Mouse (Mus musculus) cerebellum, postnatal 4 days (tissue): ENCODE measurements around the gene Atf6b.

Experiments used
- DNase-seq, 2 experiments: peaks; one replicate each; pipeline ENCODE4 v3.0.0; 2022; ENCODE audit warnings: low spot score in 2 of 2, mixed read lengths in 1 of 2

The Atf6b gene

DNA sequence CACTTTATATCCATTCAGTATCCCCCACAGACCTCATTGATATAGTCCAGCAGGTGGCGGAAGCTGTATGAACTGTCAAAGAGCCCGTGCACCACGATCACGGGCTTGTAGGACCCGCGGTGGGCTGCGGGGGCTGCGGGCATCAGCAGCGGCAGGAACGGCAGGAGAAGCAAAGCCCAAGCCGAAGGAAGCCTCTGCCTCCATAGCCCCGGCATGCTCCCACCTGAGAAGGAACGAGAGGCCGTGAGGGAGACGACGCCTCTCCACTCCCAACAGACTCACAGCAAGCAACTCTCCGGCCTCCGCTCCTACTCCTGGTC, 20.2 kb upstream of the Atf6b start:
- peak in 1 of 2 experiments; percentile 55 for DNase-seq

- peak; percentile 64 to 80 for DNase-seq
Measured at GRCm38 (mm10) chr17:34627093-34627942, 19.6 kb upstream of the Atf6b start.

GRCm38 (mm10) chr17:34627943-34628643, 18.9 kb upstream of the Atf6b start, which contains the start of gene Ppt2:
TSS of gene Ppt2 (minus strand) at chr17:34628510.
- DNase-seq, result peak in 1 of 2 experiments; percentile 38

- DNase-seq, result no peak
Measured at GRCm38 (mm10) chr17:34628644-34628967, 18.3 kb upstream of the Atf6b start.

GRCm38 (mm10) chr17:34629221-34629751, 17.7 kb upstream of the Atf6b start, which contains the start of gene Prrt1:
TSS of gene Prrt1 (plus strand) at chr17:34629533.
- DNase-seq, result no peak

- DNase-seq, result no peak
Measured at GRCm38 (mm10) chr17:34629796-34630603, 16.9 kb upstream of the Atf6b start.

DNA sequence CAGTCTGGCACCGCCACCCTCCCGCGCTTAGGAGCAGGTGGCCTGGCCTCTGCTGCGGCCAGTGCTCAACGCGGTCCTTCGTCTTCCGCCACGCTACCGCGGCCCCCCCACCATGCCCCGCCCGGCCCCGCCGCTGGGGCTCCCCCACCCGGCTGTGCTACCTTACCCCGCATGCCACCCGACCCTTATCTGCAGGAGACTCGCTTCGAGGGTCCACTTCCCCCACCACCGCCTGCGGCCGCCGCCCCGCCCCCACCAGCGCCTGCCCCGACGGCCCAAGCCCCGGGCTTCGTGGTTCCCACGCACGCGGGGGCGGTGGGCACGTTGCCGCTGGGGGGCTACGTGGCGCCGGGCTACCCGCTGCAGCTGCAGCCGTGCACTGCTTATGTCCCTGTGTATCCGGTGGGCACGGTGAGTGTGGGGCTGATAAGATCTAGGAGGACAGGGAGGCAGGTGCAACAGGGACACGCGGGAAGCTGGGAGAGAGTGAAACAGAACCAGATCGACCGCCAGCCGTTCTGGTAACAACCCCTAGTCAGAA, 16.1 kb upstream of the Atf6b start:
- DNase-seq, result no peak

DNA sequence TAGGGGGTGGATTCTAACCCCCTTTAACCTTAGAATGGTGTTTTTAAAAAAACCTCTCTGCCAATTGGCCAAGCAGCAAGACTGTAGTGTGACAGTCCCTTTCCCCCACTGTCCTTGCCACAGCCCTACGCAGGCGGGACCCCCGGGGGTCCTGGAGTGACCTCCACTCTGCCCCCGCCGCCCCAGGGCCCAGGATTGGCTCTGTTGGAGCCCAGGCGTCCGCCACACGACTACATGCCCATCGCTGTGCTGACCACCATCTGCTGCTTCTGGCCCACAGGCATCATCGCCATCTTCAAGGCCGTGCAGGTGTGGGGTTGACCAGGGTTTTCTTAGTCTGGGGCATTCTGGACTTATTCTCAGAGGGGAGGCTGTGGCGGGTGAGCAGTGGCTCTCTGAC, 15.3 kb upstream of the Atf6b start:
- no peak for DNase-seq

DNA sequence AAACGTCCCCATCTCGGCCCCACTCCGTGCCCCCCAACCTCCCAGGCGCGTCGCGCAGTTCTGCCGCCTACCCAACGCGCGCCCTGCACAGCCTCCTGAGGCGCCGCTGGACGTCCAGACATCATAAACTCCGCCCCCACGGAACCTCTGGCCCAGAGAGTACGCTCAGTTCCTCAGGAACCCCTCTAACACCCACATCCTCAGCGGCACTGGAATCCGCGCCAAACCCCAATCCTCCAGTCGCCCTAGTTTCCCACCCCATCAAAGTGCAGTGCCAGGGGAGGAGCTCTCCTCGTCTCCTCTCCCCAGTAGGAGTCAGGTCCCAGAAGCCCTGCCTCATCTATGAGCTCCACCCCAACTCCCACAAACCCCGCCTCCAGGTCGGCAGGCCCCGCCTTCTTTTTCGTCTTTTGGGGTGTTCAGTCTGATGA, 14.7 kb upstream of the Atf6b start:
- DNase-seq, result no peak

DNA sequence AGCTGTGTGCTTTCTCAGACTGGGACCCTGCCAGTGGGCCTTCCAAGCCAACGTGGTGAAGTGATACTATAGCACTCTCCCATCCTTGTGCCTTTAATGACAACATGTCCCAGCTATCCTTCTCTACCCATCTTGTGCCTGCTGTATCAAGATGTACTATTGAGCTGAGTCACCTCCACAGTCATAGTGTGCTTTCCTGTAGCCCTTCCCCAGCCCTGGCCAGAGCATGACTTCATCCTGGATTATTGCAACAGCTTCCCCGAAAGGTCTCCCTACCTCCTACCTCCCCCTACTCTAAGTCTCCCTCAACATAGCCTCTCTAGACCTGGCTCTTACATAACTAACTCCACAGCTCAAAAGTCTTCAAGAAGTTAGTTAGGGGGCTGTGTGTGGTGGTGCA, 11.3 kb upstream of the Atf6b start:
- no peak for DNase-seq

- no peak for DNase-seq
Measured at GRCm38 (mm10) chr17:34637459-34637858, 9.5 kb upstream of the Atf6b start.

DNA sequence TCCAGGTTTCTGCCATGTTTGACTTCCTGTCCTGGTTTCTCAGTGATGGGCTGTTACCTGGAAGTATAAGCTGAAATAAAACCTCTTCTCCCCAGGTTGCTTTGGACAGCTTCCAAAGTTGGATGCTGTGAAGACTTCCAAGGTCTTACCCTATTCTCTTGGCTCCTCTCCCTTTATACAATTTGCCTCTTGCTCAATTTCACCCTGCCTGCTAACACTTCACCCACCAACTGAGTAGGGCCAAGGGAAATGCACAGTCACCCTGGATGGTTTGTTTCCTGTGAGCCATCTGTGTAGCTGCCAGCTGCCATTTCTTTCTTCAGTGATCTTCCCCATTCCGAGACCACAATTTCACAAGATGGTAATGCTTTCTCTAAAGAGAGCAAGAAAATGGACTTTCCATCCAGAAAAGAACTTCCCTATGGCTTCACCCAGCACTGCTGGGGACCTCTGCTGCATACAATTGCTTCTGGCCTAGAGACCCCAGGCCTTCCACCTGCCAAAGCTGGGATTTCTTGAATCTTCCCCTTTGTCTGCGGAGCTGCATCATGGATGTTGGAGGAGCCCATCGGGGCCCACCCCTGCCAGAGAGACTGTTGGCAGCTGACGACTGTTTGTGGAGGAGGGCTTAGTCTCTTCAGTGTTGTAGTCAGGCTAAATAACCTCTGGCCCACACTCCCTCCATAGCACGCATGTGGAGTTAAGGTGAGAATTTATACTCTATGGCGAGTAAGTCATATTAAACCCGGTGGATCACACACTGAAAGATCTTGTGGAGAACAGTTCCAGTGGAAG, 7.3 kb upstream of the Atf6b start:
- no peak for DNase-seq

GRCm38 (mm10) chr17:34640778-34641601, 6.0 kb upstream of the Atf6b start:
- peak in 1 of 2 experiments; percentile 55 for DNase-seq

- DNase-seq, result no peak
Measured at GRCm38 (mm10) chr17:34641945-34642344, 5.0 kb upstream of the Atf6b start.

DNA sequence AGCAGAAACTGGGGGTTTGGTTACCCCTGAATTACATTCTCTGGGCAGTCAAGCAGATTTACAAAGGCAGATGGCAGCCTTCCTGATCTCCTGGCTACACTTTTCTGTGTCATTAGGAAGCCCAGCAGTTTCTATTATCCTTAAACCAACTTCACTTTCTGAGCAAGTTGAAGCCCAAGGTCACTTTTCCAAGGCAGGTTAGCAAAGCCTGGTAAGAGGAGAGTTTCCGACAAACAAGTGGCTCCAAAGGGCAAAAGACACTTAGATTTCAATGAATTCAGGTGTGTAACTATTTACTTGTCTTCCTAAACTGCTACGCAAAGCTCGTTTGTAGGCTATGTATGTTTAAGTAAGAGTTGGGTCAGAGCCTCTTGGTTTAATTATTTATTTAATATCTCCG, 3.6 kb upstream of the Atf6b start:
- DNase-seq, result no peak

GRCm38 (mm10) chr17:34643944-34644343, 3.0 kb upstream of the Atf6b start:
- no peak for DNase-seq

DNA sequence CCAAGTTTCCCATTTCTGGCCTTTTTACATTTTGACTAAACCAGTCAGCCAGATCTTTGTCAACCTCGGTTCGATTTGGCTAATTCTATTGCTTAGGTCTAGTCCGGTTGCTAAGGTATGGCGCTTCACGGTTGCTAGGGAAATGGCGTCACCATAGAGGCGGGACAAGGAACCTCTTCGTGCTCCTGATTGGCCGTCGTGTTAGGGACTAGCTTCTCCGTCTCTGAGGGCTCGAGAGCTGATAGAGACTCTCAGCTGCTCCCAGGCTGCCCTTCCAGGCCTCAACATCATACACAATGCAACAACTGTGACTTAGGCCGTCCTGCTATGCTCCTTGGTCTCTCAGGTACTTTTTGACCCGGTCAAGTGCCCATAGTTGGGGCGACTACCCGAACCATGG, 2.3 kb upstream of the Atf6b start, which contains the start of gene Fkbpl:
Gene Fkbpl, plus strand, starts transcription at position 157 of the 400 bp plus-strand sequence.
- DNase-seq, result peak; percentile 90 to 94

DNA sequence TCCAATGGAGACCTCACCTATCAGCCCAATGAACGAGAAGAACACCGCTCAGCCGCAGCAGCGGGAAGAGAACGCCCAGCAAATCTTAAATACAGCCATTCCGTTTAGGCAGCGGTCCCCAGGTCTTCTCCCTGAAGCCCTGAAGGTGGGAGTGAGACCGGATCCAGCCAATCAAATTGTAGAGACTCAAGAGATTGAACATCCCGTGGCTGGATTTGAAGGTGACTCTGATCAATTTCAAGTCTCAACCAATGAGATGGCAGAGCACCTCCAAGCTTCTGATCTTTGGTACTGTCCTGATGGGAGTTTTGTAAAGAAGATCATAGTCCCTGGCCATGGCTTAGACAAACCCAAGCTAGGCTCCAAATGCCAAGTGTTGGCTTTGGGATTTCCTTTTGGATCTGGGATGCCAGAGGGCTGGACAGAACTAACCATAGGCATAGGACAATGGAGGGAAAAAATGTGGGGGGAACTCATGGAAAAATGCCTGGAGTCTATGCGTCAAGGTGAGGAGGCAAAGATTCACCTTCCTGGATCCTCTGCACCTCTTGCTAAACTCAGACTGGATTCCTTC, 1.6 kb upstream of the Atf6b start:
- no peak for DNase-seq

- DNase-seq, result no peak
Measured at GRCm38 (mm10) chr17:34645831-34646511, 975 bp upstream of the Atf6b start.
